In the genomic region with DNA sequence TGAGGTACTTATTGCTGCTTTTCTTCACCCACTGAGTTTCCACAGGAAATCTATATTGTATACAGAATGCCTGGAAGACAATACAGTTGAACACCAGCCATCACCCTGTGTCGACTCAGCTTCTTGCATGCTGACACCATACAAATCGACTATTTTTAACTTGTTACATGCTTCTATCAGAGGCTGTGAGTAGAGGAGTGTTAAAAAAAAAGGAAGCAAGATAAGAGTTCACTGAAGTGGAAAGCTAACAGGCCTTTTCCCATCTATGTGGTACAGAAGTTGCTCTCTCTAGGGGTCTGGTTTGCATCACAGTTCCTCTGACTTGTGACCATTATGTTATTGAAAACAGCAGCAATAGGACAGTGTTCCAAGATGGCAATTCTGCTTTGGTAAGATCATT, we compare ENCODE assay signal across 27 mouse cellular contexts.
A peak's percentile ranks its signal among the peaks of the same experiment; 100 is the strongest.
DNase-seq lines count a peak whose midpoint lies in the region; ATAC-seq and TF ChIP-seq lines count a peak whose summit lies in the region.
"Had no signal": no experiment of that assay in that cellular context is flagged by ENCODE, and none has a peak within 500 bp of the region (broad histone marks: within the 10 kb centered on the region; RNA-seq: fewer than 3 reads in every experiment).

No protein-coding gene starts in this region.

- intact Hi-C loops in heart, adult 2 months (cut with DNase I) = no loop called here
- intact Hi-C loops in heart, postnatal 25 days (cut with DNase I) = no loop called here

- no peak for TF ChIP-seq EP300 in heart, adult 2 months (IDR thresholded peaks at IDR 0.05; ENCODE audit: insufficient read depth, low read depth, low read length)

- H3K4me1 ChIP-seq in heart, embryonic 11.5 days (ENCODE audit: control insufficient read depth, insufficient read depth, low read length) = peaks cover 3% of the 10 kb centered on the region; the same call in 1 of the 2 replicates
- H3K4me1 ChIP-seq in heart, adult 2 months (ENCODE audit: control insufficient read depth, insufficient read depth, low read length) = no peaks in the 10 kb centered on the region
- H3K4me1 ChIP-seq in heart, embryonic 16.5 days (ENCODE audit: control insufficient read depth, insufficient read depth, low read length) = peaks cover 11% of the 10 kb centered on the region
- H3K4me1 ChIP-seq: forebrain, embryonic 13.5 days; hindbrain, embryonic 10.5 days; hindbrain, embryonic 15.5 days; limb, embryonic 12.5 days; midbrain, embryonic 10.5 days; midbrain, embryonic 15.5 days had no signal

- H3K4me2 ChIP-seq in heart, embryonic 11.5 days = no peak overlapping the region
- no peak overlapping the region for H3K4me2 ChIP-seq in heart, embryonic 16.5 days (ENCODE audit: low read depth, low read length)
- H3K4me2 ChIP-seq: forebrain, embryonic 13.5 days; hindbrain, embryonic 15.5 days; limb, embryonic 12.5 days; midbrain, embryonic 15.5 days; neural tube, embryonic 15.5 days had no signal

- no peak overlapping the region for H3K4me3 ChIP-seq in heart, embryonic 11.5 days (ENCODE audit: low read depth, low read length)
- no peak overlapping the region for H3K4me3 ChIP-seq in heart, adult 2 months
- H3K4me3 ChIP-seq in heart, embryonic 16.5 days (ENCODE audit: low read length) = no peak overlapping the region
- H3K4me3 ChIP-seq: forebrain, embryonic 13.5 days; hindbrain, embryonic 10.5 days; hindbrain, embryonic 15.5 days; left cerebral cortex, adult 2 months; limb, embryonic 12.5 days; midbrain, embryonic 10.5 days; midbrain, embryonic 15.5 days; neural tube, embryonic 15.5 days had no signal

- H3K79me2 ChIP-seq in heart, adult 2 months (replicated peaks; ENCODE audit: control insufficient read depth, insufficient read depth, low read length) = no peaks in the 10 kb centered on the region

- peak; percentile 77 for ATAC-seq in heart, embryonic 11.5 days (replicated peaks; ENCODE audit: insufficient number of reproducible peaks, low FRiP score, low TSS enrichment)
- peak; percentile 96 for ATAC-seq in heart, embryonic 16.5 days (replicated peaks; ENCODE audit: extremely low read depth, insufficient read depth, low FRiP score)
- ATAC-seq: forebrain, embryonic 13.5 days; inflammation-experienced regulatory T-cells, adult 6 months; midbrain, embryonic 15.5 days; Patski had no signal

- DNase-seq in heart, adult 2 months = no peak
- no peak for DNase-seq in heart, postnatal 25 days (ENCODE audit: low spot score)
- DNase-seq in retina, postnatal 1 day = peak; percentile 12
- no peak for DNase-seq in retina, embryonic 14.5 days (ENCODE audit: low spot score)
- peak; percentile 20 for DNase-seq in splenic B cell, adult 2 months (ENCODE audit: low read depth, low spot score)
- DNase-seq in urinary bladder, adult 18-20 months (ENCODE audit: low spot score in 2 of 2) = no peak
- DNase-seq: adrenal gland, postnatal 10 days; cerebellum, adult 9-10 months; cerebellum, postnatal 36 days; gastrocnemius, postnatal 10 days; kidney, adult 11 months; kidney, postnatal 14 days; right cerebral cortex, adult 18-20 months; thymus, adult 2 months; thymus, postnatal 36 days had no signal

- H3K9me3 ChIP-seq in heart, embryonic 11.5 days (replicated peaks; ENCODE audit: control insufficient read depth, low read length) = no peaks in the 10 kb centered on the region
- no peaks in the 10 kb centered on the region for H3K9me3 ChIP-seq in heart, embryonic 16.5 days (replicated peaks; ENCODE audit: control insufficient read depth, low read length)
- H3K9me3 ChIP-seq: forebrain, embryonic 13.5 days; hindbrain, embryonic 10.5 days; hindbrain, embryonic 15.5 days; limb, embryonic 12.5 days; midbrain, embryonic 10.5 days; midbrain, embryonic 15.5 days; neural tube, embryonic 15.5 days had no signal

- peak overlapping the region; percentile 70; the same call in 1 of the 2 replicates for H3K27ac ChIP-seq in heart, embryonic 11.5 days (ENCODE audit: low read depth, low read length)
- no peak overlapping the region for H3K27ac ChIP-seq in heart, adult 2 months
- peak overlapping the region; percentile 70 for H3K27ac ChIP-seq in heart, embryonic 16.5 days (ENCODE audit: low read length)
- H3K27ac ChIP-seq: forebrain, embryonic 13.5 days; hindbrain, embryonic 10.5 days; hindbrain, embryonic 15.5 days; left cerebral cortex, adult 2 months; limb, embryonic 12.5 days; midbrain, embryonic 10.5 days; midbrain, embryonic 15.5 days; neural tube, embryonic 15.5 days had no signal

- no peaks in the 10 kb centered on the region for H3K27me3 ChIP-seq in heart, embryonic 11.5 days (ENCODE audit: control insufficient read depth, insufficient read depth, low read length)
- no peaks in the 10 kb centered on the region for H3K27me3 ChIP-seq in heart, adult 2 months (ENCODE audit: control insufficient read depth, insufficient read depth, low read length)
- H3K27me3 ChIP-seq in heart, embryonic 16.5 days (ENCODE audit: control insufficient read depth, insufficient read depth, low read length) = no peaks in the 10 kb centered on the region
- no peaks in the 10 kb centered on the region for H3K27me3 ChIP-seq in splenic B cell, adult 2 months (ENCODE audit: control insufficient read depth, insufficient read depth, low read length, poor library complexity, severe bottlenecking)
- H3K27me3 ChIP-seq: forebrain, embryonic 13.5 days; hindbrain, embryonic 15.5 days; limb, embryonic 12.5 days; midbrain, embryonic 15.5 days; neural tube, embryonic 15.5 days had no signal

- WGBS in heart, embryonic 11.5 days (ENCODE audit: insufficient replicate concordance) = 18% methylated on average over 2 of the region's 2 CpGs
- whole genome bisulfite sequencing in heart, adult 2 months = 4% methylated on average over 2 of the region's 2 CpGs
- WGBS in heart, embryonic 16.5 days = 5% methylated on average over 2 of the region's 2 CpGs

- no peak overlapping the region for H3K9ac ChIP-seq in heart, embryonic 11.5 days (ENCODE audit: low read depth, low read length)
- H3K9ac ChIP-seq in heart, adult 2 months (ENCODE audit: low read depth, low read length) = no peak overlapping the region
- no peak overlapping the region for H3K9ac ChIP-seq in heart, embryonic 16.5 days (ENCODE audit: low read length)
- H3K9ac ChIP-seq: forebrain, embryonic 13.5 days; hindbrain, embryonic 15.5 days; limb, embryonic 12.5 days; midbrain, embryonic 15.5 days; neural tube, embryonic 15.5 days had no signal

- TF ChIP-seq POLR2A in heart, adult 2 months (IDR thresholded peaks at IDR 0.05; ENCODE audit: insufficient read depth, low read depth, low read length) = no peak

- no peaks in the 10 kb centered on the region for H3K36me3 ChIP-seq in heart, embryonic 11.5 days (ENCODE audit: control insufficient read depth, insufficient read depth, low read length)
- no peaks in the 10 kb centered on the region for H3K36me3 ChIP-seq in heart, adult 2 months (ENCODE audit: control insufficient read depth, insufficient read depth, low read length)
- H3K36me3 ChIP-seq in heart, embryonic 16.5 days (ENCODE audit: control insufficient read depth, insufficient read depth) = no peaks in the 10 kb centered on the region
- H3K36me3 ChIP-seq in splenic B cell, adult 2 months (ENCODE audit: control insufficient read depth, insufficient read depth, low read length, poor library complexity, severe bottlenecking) = no peaks in the 10 kb centered on the region
- H3K36me3 ChIP-seq: hindbrain, embryonic 10.5 days; hindbrain, embryonic 15.5 days; limb, embryonic 12.5 days; midbrain, embryonic 10.5 days; midbrain, embryonic 15.5 days; neural tube, embryonic 15.5 days had no signal

- TF ChIP-seq CTCF in heart, adult 2 months (IDR thresholded peaks at IDR 0.05) = no peak

Comparison
In these comparisons a context has a peak if more than half of its experiments do, and no peak if none do; other contexts are left out.
1. DNase-seq: peak in retina, postnatal 1 day (single experiment) and splenic B cell, adult 2 months (single experiment); none in heart, adult 2 months (0 of 2), heart, postnatal 25 days (single experiment), retina, embryonic 14.5 days (single experiment) and urinary bladder, adult 18-20 months (0 of 2).